Mouse (Mus musculus): Measurements from ENCODE around the gene Npr2. TPM values are rescaled to one million over a fixed set of nuclear protein-coding genes. Genes with fewer than 3 reads are reported as not detected.

The Npr2 gene
- polyA plus RNA-seq, 1 experiment: 38.0 TPM

- no peaks in the 10 kb centered on the region for H3K4me1 ChIP-seq (ENCODE audit: control insufficient read depth, insufficient read depth, low read length)
- H3K4me3 ChIP-seq (ENCODE audit: insufficient read depth, low read depth, low read length): no peak overlapping the region
- WGBS: 93% methylated on average over 17 of the region's 17 CpGs
- H3K27me3 ChIP-seq (replicated peaks; ENCODE audit: control insufficient read depth, insufficient read depth, low read length): no peaks in the 10 kb centered on the region
- DNase-seq: no peak
- TF ChIP-seq CTCF (conservative IDR thresholded peaks at IDR 0.05; ENCODE audit: insufficient read depth, insufficient read length, low read depth, low read length) (no peak), POLR2A (IDR thresholded peaks at IDR 0.05; ENCODE audit: low read depth, low read length) (no peak)
- no peak overlapping the region for H3K27ac ChIP-seq (ENCODE audit: insufficient read depth, low read depth, low read length)
- H3K36me3 ChIP-seq (ENCODE audit: control insufficient read depth, insufficient read depth, low read length): no peaks in the 10 kb centered on the region
Observed at GRCm38 (mm10) chr4:43690021-43690420, 58.3 kb downstream of the Npr2 start.

GRCm38 (mm10) chr4:43691026-43691425 lies 59.3 kb downstream of the Npr2 start:
- Histone ChIP-seq H3K27me3 (replicated peaks; ENCODE audit: control insufficient read depth, insufficient read depth, low read length) (no peaks in the 10 kb centered on the region), H3K4me3 (ENCODE audit: insufficient read depth, low read depth, low read length) (no peak overlapping the region), H3K36me3 (ENCODE audit: control insufficient read depth, insufficient read depth, low read length) (no peaks in the 10 kb centered on the region), H3K4me1 (ENCODE audit: control insufficient read depth, insufficient read depth, low read length) (peaks cover 2% of the 10 kb centered on the region; the same call in 1 of the 2 replicates), H3K27ac (ENCODE audit: insufficient read depth, low read depth, low read length) (no peak overlapping the region)
- TF ChIP-seq POLR2A (IDR thresholded peaks at IDR 0.05; ENCODE audit: low read depth, low read length) (no peak), CTCF (conservative IDR thresholded peaks at IDR 0.05; ENCODE audit: insufficient read depth, insufficient read length, low read depth, low read length) (no peak)
- DNase-seq: no peak
- WGBS: 84% methylated on average over 5 of the region's 5 CpGs

- 70% methylated on average over 5 of the region's 5 CpGs for WGBS
- Histone ChIP-seq H3K27ac (ENCODE audit: insufficient read depth, low read depth, low read length) (no peak overlapping the region), H3K4me1 (ENCODE audit: control insufficient read depth, insufficient read depth, low read length) (peaks cover 2% of the 10 kb centered on the region; the same call in 1 of the 2 replicates), H3K4me3 (ENCODE audit: insufficient read depth, low read depth, low read length) (no peak overlapping the region), H3K36me3 (ENCODE audit: control insufficient read depth, insufficient read depth, low read length) (no peaks in the 10 kb centered on the region), H3K27me3 (replicated peaks; ENCODE audit: control insufficient read depth, insufficient read depth, low read length) (no peaks in the 10 kb centered on the region)
- DNase-seq: peak; percentile 34
- TF ChIP-seq POLR2A (IDR thresholded peaks at IDR 0.05; ENCODE audit: low read depth, low read length): no peak
- no peak for TF ChIP-seq CTCF (conservative IDR thresholded peaks at IDR 0.05; ENCODE audit: insufficient read depth, insufficient read length, low read depth, low read length)
Observed at GRCm38 (mm10) chr4:43693806-43694241, 62.1 kb downstream of the Npr2 start.

GRCm38 (mm10) chr4:43694439-43695248 lies 62.9 kb downstream of the Npr2 start:
- no peaks in the 10 kb centered on the region for H3K36me3 ChIP-seq (ENCODE audit: control insufficient read depth, insufficient read depth, low read length)
- WGBS: 89% methylated on average over 1 of the region's 1 CpGs
- DNase-seq: no peak
- no peak overlapping the region for H3K27ac ChIP-seq (ENCODE audit: insufficient read depth, low read depth, low read length)
- no peak for TF ChIP-seq POLR2A (IDR thresholded peaks at IDR 0.05; ENCODE audit: low read depth, low read length)
- no peak for TF ChIP-seq CTCF (conservative IDR thresholded peaks at IDR 0.05; ENCODE audit: insufficient read depth, insufficient read length, low read depth, low read length)
- peaks cover 2% of the 10 kb centered on the region; the same call in 1 of the 2 replicates for H3K4me1 ChIP-seq (ENCODE audit: control insufficient read depth, insufficient read depth, low read length)
- no peaks in the 10 kb centered on the region for H3K27me3 ChIP-seq (replicated peaks; ENCODE audit: control insufficient read depth, insufficient read depth, low read length)
- no peak overlapping the region for H3K4me3 ChIP-seq (ENCODE audit: insufficient read depth, low read depth, low read length)

GRCm38 (mm10) chr4:43695249-43695671 lies 63.5 kb downstream of the Npr2 start:
- no peaks in the 10 kb centered on the region for H3K27me3 ChIP-seq (replicated peaks; ENCODE audit: control insufficient read depth, insufficient read depth, low read length)
- peaks cover 2% of the 10 kb centered on the region; the same call in 1 of the 2 replicates for H3K4me1 ChIP-seq (ENCODE audit: control insufficient read depth, insufficient read depth, low read length)
- no peak for TF ChIP-seq CTCF (conservative IDR thresholded peaks at IDR 0.05; ENCODE audit: insufficient read depth, insufficient read length, low read depth, low read length)
- TF ChIP-seq POLR2A (IDR thresholded peaks at IDR 0.05; ENCODE audit: low read depth, low read length): no peak
- 20% methylated on average over 9 of the region's 9 CpGs for WGBS
- no peaks in the 10 kb centered on the region for H3K36me3 ChIP-seq (ENCODE audit: control insufficient read depth, insufficient read depth, low read length)
- DNase-seq: peak; percentile 74
- no peak overlapping the region for H3K4me3 ChIP-seq (ENCODE audit: insufficient read depth, low read depth, low read length)
- peak overlapping the region; percentile 61; the same call in 1 of the 2 replicates for H3K27ac ChIP-seq (ENCODE audit: insufficient read depth, low read depth, low read length)

GRCm38 (mm10) chr4:43696561-43696960 lies 64.8 kb downstream of the Npr2 start:
- WGBS: 93% methylated on average over 13 of the region's 13 CpGs
- Histone ChIP-seq H3K27ac (ENCODE audit: insufficient read depth, low read depth, low read length) (no peak overlapping the region), H3K27me3 (replicated peaks; ENCODE audit: control insufficient read depth, insufficient read depth, low read length) (no peaks in the 10 kb centered on the region), H3K36me3 (ENCODE audit: control insufficient read depth, insufficient read depth, low read length) (no peaks in the 10 kb centered on the region), H3K4me1 (ENCODE audit: control insufficient read depth, insufficient read depth, low read length) (peaks cover 2% of the 10 kb centered on the region; the same call in 1 of the 2 replicates), H3K4me3 (ENCODE audit: insufficient read depth, low read depth, low read length) (no peak overlapping the region)
- no peak for TF ChIP-seq POLR2A (IDR thresholded peaks at IDR 0.05; ENCODE audit: low read depth, low read length)
- TF ChIP-seq CTCF (conservative IDR thresholded peaks at IDR 0.05; ENCODE audit: insufficient read depth, insufficient read length, low read depth, low read length): no peak
- DNase-seq: no peak

GRCm38 (mm10) chr4:43700707-43701106 lies 69.0 kb downstream of the Npr2 start, which contains the start of gene Olfr70:
Gene Olfr70, minus strand, starts transcription at chr4:43700807.
- Histone ChIP-seq H3K27me3 (replicated peaks; ENCODE audit: control insufficient read depth, insufficient read depth, low read length) (no peaks in the 10 kb centered on the region), H3K27ac (ENCODE audit: insufficient read depth, low read depth, low read length) (no peak within 1 kb of the TSS), H3K4me3 (ENCODE audit: insufficient read depth, low read depth, low read length) (no peak within 1 kb of the TSS), H3K36me3 (ENCODE audit: control insufficient read depth, insufficient read depth, low read length) (no peaks in the 10 kb centered on the region), H3K4me1 (ENCODE audit: control insufficient read depth, insufficient read depth, low read length) (no peaks in the 10 kb centered on the region)
- TF ChIP-seq POLR2A (IDR thresholded peaks at IDR 0.05; ENCODE audit: low read depth, low read length) (no peak), CTCF (conservative IDR thresholded peaks at IDR 0.05; ENCODE audit: insufficient read depth, insufficient read length, low read depth, low read length) (no peak)
- DNase-seq: no peak
- 94% methylated on average over 6 of the region's 6 CpGs for WGBS

Other genes with a start within 250 kb of the Npr2 start
- gene Rusc2, start 250.0 kb upstream of the Npr2 start, polyA plus RNA-seq (2012; rRNA removed): 15.5 and 17.3 TPM in 2 replicates
- gene Fam166b, start 202.8 kb upstream of the Npr2 start, polyA plus RNA-seq (2012; rRNA removed): 1.3 and 1.6 TPM in 2 replicates
- 59.0 and 72.5 TPM in 2 replicates for gene Tesk1, start 190.0 kb upstream of the Npr2 start, polyA plus RNA-seq (2012; rRNA removed)
- gene Cd72, start 177.3 kb upstream of the Npr2 start, polyA plus RNA-seq (2012; rRNA removed): 4.5 and 12.6 TPM in 2 replicates
- gene Sit1, start 148.2 kb upstream of the Npr2 start, polyA plus RNA-seq (2012; rRNA removed): 0.23 and 1.4 TPM in 2 replicates
- 529 and 664 TPM in 2 replicates for gene Ccdc107, start 139.0 kb upstream of the Npr2 start, polyA plus RNA-seq (2012; rRNA removed)
- 17.3 and 26.6 TPM in 2 replicates for gene Arhgef39, start 132.2 kb upstream of the Npr2 start, polyA plus RNA-seq (2012; rRNA removed)
- gene Car9, start 125.0 kb upstream of the Npr2 start, polyA plus RNA-seq (2012; rRNA removed): 4.9 and 5.8 TPM in 2 replicates
- 10.8 and 51.9 TPM in 2 replicates for gene Tpm2, start 108.2 kb upstream of the Npr2 start, polyA plus RNA-seq (2012; rRNA removed)
- 58.2 and 74.5 TPM in 2 replicates for gene Creb3, start 69.6 kb upstream of the Npr2 start, polyA plus RNA-seq (2012; rRNA removed)
- 92.1 and 106 TPM in 2 replicates for gene Tln1, start 69.2 kb upstream of the Npr2 start, polyA plus RNA-seq (2012; rRNA removed)
- gene Rgp1, start 53.2 kb upstream of the Npr2 start, polyA plus RNA-seq (2012; rRNA removed): 41.2 and 46.9 TPM in 2 replicates
- gene Gba2, start 53.1 kb upstream of the Npr2 start, polyA plus RNA-seq (2012; rRNA removed): 12.2 and 13.9 TPM in 2 replicates
- 2.9 and 4.7 TPM in 2 replicates for gene Msmp, start 47.4 kb upstream of the Npr2 start, polyA plus RNA-seq (2012; rRNA removed)
- 2.2 and 2.4 TPM in 2 replicates for gene Spag8, start 21.7 kb downstream of the Npr2 start, polyA plus RNA-seq (2012; rRNA removed)
- 374 and 465 TPM in 2 replicates for gene Hint2, start 24.5 kb downstream of the Npr2 start, polyA plus RNA-seq (2012; rRNA removed)
- 8.3 and 8.6 TPM in 2 replicates for gene Tmem8b, start 37.0 kb downstream of the Npr2 start, polyA plus RNA-seq (2012; rRNA removed)
- 0.09 and 0.12 TPM in 2 replicates for gene Fam221b, start 37.2 kb downstream of the Npr2 start, polyA plus RNA-seq (2012; rRNA removed)
- not detected in 2 replicates for gene Olfr70, start 68.9 kb downstream of the Npr2 start, polyA plus RNA-seq (2012; rRNA removed)
- gene Olfr71, start 78.3 kb downstream of the Npr2 start, polyA plus RNA-seq (2012; rRNA removed): not detected in 2 replicates
- gene Hrct1, start 95.3 kb downstream of the Npr2 start, polyA plus RNA-seq (2012; rRNA removed): 4.8 and 5.1 TPM in 2 replicates
- 2.4 and 2.5 TPM in 2 replicates for gene Spaar, start 98.1 kb downstream of the Npr2 start, polyA plus RNA-seq (2012; rRNA removed)
- gene Olfr159, start 139.1 kb downstream of the Npr2 start, polyA plus RNA-seq (2012; rRNA removed): not detected in 2 replicates
- not detected in 2 replicates for gene Olfr156, start 192.0 kb downstream of the Npr2 start, polyA plus RNA-seq (2012; rRNA removed)
- gene Olfr157, start 208.3 kb downstream of the Npr2 start, polyA plus RNA-seq (2012; rRNA removed): not detected in 2 replicates
- not detected in 2 replicates for gene Olfr155, start 219.6 kb downstream of the Npr2 start, polyA plus RNA-seq (2012; rRNA removed)
- gene Reck, start 243.6 kb downstream of the Npr2 start, polyA plus RNA-seq (2012; rRNA removed): 8.5 and 10.3 TPM in 2 replicates